Mouse (Mus musculus) left cerebral cortex, postnatal 10 days (tissue): Measurements from ENCODE around the gene Acot7. TPM values are rescaled to one million over a fixed set of nuclear protein-coding genes. Genes with fewer than 3 reads are reported as not detected.
"Not testable (repeated sequence)": the region's sequence is repeated elsewhere in the genome, so short reads cannot be mapped to it uniquely, and the experiment has no call there.

Experiments
- DNase-seq, 2 experiments: peaks; one replicate each; pipeline ENCODE4 v3.0.0; 2021 to 2022; ENCODE audit warnings: low spot score in 2 of 2, mixed read lengths in 1 of 2; ENCODE audit errors: extremely low spot score in 1 of 2
- intact Hi-C: fragments of 180-260 bp; cut with DNase I; formaldehyde crosslinking; loops from one replicate; pipeline ENCODE4 v1.15.1; 2025
- total RNA-seq, 2 experiments: library from RNA; stranded (reverse); gene quantifications; 2 replicates each; pipeline ENCODE4 v1.2.3; 2021

Gene Acot7
- total RNA-seq, 2 experiments from 2014 or later: 415 to 420 TPM

DNA sequence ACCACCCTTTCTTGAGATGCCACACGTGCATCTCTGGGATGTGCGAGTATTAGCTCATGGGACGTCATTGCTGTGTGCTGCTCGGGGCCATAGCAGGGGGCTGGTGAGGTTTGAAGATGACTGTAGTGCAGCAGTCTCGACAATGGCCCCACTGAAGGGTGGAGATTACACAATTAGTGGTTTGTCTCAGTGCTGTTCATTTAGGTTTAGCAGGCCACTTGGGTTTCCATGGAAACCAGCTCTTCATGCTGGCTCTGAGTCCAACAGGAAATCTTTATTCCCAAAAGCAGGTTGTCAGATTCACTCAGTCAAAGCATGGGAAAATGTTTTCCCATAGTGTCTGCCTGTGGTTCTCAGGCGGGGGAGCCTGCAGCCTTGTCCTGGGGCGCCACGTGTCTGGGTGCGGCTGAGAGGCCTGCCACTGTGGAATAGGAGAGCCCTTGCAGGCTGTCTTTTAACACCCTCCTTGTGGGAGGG is 43.5 kb downstream of the Acot7 start:
- intact Hi-C loops: no loop called here
- DNase-seq: peak in 1 of 2 experiments; percentile 68

DNA sequence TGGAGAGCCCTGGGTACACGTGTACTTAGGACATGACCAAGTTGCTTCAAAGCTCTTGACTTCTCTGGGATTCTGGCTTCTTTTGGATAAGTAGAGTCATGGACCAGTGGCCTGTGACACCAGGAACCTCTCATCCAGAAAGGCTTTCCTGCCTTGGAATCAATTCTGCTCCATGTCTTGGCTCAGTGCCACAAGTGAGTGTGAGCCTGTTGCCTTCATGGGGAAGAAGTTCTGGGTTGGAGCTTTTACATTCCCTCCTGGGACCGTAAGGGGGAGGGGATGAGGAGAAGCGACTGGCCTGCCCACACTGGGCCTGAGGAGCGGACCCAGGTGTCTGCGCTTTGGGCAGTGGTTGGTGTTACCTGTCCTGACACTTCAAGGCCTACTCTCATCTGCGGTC is 44.2 kb downstream of the Acot7 start:
- intact Hi-C loops: no loop called here
- no peak for DNase-seq

DNA sequence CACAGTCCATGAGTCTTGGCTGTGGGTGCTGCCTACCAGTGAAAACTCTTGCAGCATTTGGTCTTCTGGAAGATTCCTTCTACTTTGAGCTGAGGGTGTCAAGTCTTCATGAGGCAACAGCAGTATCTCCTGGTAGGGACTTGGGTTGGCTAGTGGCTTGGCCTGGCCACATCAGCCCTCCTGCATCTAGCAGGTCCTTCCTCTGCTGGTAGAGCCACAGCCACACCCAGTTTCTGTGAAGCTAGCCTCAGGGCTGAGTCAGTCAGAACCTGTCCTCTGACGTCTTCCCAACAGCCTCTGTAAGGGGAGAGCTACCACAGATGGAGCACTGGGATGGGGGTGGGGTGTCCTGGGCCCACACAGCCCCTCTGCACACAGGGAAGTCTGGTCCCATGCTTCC is 44.6 kb downstream of the Acot7 start:
- peak in 1 of 2 experiments; percentile 21 for DNase-seq
- intact Hi-C loops: no loop called here

DNA sequence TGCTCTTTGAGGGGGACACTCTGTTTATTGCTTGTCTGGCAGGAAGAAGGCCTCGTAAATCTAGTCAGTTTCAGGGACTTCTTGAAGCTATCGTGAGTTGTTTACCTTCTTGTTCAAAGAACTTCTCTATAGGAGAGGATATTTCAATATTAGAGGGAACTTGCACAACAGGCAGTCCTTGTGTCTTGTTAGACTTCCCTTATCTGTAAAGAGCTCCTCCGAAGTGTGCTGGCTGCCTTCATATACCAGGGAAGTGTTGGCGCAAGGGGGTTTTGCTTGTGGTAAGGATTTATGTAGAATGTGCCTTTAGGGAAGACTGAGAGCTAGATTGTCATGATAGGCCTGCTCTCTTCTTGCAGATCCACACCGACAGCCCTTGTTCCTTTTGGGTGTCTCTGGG is 46.2 kb downstream of the Acot7 start:
- intact Hi-C loops: no loop called here
- no peak for DNase-seq

DNA sequence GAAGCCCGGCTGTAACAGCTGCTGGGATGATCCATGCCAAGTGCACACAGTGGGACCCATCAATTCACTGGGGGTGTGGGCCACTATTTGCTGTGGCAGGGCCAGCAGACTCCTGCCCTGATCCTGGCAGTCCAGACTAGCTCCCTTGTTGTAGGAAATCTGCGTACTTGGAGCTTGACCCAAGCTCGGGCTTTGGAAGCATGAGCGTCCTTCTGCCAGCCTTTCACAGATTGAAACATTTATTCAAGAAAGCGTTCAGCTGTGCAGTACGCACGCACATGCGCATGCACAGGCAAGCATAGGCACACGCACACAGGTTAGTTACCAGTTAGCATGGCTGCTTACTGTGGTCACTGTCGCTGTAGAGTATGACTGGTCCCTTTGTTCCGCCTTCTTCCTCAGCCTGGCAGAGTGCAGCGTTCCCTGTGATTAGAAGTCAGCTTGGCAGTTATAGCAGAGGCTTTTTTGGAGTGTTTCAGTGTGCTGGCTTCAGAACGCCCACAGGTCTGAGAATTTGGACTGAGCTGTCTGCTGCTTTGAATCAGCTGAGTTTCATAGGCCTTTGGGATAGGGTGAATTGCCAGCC is 49.1 kb downstream of the Acot7 start:
- intact Hi-C loops: no loop called here
- peak in 1 of 2 experiments; percentile 70 for DNase-seq

DNA sequence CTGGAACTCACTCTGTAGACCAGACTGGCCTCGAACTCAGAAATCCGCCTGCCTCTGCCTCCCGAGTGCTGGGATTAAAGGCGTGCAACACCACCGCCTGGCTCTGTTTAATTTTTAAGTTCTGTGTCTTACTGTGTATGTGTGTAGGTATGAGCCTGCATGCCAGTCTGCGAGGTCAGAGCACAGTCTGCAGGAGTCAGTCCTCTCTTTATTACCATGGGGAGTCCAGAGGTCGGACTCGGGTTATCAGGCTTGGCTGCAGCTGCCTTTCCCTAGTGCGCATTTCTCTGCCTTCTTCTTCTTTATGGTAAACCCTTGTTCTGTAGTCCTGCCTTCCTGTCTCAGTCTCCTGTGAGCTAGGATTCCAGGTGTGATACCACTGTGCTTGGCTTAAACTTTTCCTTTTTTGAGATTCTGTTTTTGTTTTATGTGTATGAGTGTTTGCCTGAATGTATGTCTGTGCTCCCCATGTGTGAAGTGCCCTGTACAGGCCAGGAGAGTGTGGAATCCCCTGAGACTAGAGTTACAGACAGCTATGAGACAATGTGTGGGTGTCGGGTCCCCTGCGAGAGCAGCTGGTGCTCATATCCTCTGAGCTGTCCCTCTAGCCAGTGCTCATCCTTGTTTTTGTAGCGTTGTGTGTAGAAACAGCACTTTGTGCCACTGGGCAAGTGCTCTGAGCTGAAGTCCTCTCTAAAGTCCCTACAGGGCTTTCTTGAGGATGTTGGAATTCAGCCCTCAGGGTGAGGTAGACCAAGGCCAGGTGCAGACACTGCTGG is 50.0 kb downstream of the Acot7 start:
- intact Hi-C loops: no loop called here

DNA sequence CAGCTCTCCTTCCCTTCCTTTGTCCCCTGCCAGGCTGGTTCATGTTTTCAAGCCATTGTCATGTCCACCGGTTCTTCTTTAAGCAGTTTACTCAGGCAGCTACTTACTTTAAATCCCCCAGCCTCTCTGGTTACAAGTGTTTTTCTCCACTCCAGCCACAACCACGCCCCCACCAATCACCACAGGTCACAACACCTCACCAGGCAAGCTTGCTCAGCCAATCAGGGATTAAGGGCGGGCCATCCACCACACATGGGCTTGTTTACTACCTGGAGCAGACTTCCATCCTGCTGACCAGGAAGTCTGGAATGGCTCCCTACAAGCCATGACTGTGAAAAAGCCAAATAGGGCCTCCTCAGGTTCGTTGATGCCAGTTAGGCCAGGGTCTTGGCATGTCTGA is 52.4 kb downstream of the Acot7 start:
- intact Hi-C loops: not testable (repeated sequence)

More for the DNA sequence above, 50.0 kb downstream of the Acot7 start:
- DNase-seq: no peak

DNA sequence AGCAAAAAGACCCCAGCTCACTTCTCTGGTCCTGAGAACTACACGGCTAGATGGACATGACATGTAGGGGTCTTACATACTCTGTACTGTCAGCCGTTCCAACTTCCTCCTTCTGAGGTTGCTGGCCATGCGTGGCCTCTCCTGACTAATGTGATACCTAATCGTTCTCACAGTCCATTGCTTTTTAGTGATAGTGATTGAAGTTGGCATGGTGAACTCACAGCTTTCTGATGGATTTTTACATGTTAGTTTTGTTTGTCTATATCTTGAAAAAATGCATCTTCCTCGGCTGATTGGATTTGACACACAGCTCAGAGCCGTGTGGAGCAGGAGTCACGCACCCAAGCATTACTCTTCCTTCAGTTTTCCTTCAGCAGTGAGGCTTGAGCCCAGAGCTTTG is 53.4 kb downstream of the Acot7 start:
- intact Hi-C loops: no loop called here
- no peak for DNase-seq

More for the DNA sequence above, 52.4 kb downstream of the Acot7 start:
- DNase-seq: not testable (repeated sequence)

DNA sequence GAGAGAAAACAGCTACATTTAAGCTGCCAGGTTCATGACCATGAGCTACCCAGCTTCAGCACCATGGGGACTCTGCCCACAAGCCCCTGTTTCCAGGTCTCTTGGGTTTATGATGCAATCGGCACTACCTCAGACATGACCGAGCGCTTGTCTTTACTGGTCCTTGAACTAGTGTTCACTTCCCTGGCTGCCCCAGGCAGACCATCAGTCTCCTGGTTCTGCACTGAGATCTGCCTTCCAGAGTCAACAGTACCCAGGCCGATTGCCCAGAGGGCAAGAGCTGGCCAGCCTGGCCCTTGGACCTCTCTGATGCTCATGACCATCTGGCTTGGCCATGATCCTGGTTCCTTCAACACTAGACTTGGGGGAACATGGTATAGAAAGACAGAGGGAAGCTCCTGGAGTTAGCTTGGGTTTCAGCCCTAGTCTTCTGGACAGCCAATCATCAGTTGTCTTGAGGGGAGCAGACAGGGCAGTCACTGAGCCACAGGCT is 54.5 kb downstream of the Acot7 start:
- intact Hi-C loops: no loop called here
- no peak for DNase-seq

DNA sequence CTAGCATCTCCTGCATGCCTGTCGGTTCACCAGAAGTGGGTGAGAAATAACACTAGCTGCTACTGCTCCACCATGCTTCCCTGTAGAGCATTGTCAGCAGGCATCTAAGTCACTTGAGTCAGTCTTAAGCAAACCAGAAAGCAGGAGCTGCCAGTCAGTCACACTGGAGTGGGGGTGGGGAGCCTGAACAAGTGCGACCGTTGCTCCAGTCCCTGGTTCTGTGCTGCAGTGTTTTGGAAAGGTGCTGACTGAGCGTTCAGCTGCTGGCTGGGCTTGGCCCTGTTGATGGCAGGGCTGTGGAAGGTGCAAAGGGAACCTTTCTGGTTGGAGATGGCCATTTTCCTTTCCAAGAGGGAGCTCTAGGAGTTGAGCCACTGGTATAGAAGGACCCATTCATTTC is 62.0 kb downstream of the Acot7 start:
- intact Hi-C loops: no loop called here
- no peak for DNase-seq

DNA sequence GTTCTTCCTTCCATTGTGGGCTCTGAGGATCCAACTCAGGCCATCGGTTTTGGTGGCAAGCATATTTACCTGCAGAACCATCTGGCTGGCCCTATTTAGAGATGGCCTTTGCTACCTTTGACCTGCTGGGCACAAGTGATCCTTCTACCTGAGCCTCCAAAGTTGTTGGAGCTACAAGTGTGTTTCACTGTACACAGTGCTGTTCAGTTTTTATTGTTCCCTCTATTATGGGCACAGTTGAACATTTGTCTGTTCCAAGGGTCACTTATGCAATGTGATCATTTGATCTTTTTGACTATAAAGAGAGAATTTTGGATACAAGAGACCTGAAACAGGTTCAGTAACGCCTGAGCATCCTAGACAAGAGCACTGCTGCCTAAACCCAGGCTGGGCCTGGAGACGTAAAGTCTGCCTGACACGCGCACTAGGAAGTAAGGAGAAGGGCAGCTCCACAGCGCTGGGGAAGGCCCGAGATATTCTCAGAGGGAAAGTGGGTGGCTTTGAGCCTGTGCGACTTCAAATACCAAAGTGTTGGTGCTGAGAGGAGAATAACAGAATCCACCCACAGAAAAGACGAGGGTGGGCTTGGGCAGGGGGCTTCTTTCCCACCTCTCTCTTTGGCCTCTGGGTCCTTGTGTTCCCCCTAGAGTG is 65.4 kb downstream of the Acot7 start:
- intact Hi-C loops: no loop called here
- no peak for DNase-seq

DNA sequence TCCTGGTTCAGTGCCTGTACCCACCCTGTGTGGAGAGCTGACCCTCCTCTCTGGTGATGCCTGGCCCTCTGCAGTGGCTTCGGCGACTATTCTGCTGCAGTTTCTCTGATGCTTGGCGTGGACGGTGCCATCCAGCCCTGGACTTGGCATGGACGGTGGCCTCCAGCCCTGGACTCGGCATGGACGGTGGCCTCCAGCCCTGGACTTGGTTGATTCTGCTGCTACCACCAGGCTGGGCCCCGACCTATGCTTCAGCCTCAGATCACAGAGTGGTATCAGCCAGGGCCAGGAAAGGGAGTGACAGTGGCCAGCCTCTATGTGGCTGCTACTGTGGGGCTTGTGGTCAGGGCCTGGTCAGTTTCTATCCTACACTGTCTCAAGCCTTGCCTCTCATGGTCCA is 66.0 kb downstream of the Acot7 start:
- intact Hi-C loops: no loop called here
- no peak for DNase-seq

DNA sequence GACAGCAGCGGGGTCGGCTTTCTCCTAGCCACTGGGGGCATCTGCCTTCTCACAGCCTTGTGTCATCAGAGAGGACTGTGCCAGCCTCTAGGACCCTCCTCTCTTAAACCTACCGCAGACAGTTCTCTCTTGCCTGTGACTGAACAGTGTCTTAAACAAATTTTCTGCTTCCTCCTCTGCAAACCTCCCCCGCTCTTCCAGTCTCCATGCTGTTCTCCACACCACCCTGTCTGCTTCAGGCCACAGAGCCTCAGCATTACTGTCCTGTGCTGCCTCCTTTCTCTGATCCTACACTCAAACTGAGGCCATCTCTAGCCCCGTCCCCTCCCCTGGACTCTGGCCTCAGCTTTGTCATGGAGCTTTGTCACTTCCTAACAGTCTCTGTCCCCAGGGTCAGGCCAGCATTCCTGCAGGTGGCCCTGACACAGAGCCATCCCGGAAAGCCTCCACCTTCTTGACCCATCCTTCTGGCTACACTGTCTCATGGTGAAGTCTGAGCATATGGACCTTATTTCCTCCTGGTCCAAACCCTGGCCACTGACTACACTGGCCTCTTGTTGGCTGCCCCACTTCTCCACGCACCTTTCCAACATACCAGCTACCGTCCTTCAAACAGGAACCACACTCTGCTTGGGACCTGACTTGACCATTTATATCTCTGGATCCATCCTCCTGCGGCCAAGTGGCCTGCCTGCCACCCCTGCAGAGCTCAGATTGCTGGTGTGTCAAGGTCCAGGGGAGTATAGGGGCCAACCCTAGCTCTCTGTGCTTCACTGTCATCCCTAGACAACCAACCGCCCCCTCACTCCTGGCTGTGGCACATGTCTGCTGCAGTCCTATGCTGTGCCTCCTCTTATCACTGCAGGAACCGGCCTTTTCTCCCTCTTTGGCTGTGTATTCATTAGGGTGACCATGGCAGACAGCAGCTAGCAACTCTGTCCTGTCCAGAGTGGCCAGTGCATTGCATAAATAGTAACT is 66.9 kb downstream of the Acot7 start:
- no peak for DNase-seq
- intact Hi-C loops: no loop called here

DNA sequence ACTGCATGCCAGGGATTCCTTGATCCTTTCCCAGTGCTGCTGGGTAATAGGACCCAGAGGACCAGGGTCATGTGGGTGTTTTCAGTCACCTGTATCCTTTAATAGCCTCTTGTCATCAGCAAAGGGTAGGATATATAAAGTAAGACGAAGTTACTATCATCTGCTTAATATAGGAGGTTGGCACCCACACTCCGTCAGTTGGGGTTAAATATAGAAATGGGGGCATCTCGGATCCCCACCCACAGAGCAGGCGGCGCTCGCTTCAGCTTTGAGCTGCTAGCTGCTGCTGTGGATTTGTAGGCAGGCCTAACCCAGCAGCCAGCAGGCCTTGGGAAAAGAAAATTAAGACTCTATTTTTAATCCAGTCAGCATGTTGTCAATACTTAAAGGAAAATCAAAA is 68.1 kb downstream of the Acot7 start:
- intact Hi-C loops: no loop called here
- DNase-seq: peak; percentile 67 to 72

DNA sequence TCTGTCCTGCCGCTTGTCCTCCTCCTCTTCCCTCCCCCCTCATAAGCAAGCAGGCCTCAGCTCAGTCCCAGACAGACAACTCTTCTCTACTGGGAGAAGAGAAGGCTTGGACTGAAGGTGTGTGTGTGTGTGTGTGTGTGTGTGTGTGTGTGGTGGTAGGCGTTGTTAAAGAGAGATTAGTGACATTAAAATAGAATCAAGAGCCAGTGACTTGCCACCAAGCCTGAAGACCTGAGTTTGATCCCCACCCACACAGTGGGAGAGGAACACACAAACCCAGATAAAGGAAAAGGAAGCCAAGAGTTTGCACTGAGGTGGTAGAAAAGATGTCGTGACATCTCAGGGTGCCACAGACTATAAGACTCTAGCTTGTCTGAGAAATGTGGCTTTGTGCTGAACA is 69.3 kb downstream of the Acot7 start:
- intact Hi-C loops: no loop called here
- no peak for DNase-seq

DNA sequence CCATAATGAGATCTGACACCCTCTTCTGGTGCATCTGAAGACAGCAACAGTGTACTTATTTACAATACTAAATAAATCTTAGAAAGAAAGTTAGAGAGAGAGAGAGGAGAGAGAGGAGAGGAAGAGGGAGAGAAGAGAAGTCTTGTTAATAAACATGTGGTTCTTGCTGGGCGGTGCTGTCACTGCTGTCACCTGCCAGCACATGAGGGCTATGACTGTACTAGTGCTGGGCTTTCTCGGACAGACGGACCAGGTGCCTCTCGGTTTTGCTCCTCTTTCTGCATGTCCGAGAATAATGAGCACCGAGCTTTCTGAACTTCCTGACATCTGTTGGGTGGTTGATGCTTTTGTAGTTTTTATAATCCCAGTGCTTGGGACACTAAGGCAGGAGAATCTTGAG is 72.7 kb downstream of the Acot7 start:
- intact Hi-C loops: no loop called here
- DNase-seq: no peak

DNA sequence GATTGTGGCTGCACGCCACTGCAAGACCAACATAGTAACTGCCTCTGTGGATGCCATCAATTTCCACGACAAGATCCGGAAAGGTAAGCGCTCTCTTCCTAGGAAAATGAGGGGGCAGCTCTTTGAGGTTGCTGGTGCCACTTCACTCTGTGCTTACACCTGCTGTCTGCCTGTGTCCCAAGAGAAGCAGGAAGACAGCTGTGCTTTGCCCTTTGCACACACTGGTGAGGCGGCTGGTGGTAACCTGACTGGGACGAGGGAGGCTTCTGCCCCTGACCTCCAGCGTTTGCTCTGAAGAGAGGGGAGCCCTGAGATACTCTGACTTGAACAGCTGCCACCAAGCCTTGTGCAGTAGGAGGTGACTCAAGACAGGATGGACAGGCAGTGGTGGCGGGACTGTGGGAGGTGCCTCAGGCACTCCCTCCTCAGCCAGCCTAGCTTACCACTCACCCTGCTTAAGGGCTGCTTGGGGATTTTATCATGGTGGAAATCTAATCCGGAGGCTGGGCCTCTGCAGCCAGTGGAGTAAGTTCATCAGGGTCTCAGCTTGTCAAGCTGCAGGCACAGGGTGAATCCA is 75.3 kb downstream of the Acot7 start:
- intact Hi-C loops: no loop called here
- DNase-seq: no peak

DNA sequence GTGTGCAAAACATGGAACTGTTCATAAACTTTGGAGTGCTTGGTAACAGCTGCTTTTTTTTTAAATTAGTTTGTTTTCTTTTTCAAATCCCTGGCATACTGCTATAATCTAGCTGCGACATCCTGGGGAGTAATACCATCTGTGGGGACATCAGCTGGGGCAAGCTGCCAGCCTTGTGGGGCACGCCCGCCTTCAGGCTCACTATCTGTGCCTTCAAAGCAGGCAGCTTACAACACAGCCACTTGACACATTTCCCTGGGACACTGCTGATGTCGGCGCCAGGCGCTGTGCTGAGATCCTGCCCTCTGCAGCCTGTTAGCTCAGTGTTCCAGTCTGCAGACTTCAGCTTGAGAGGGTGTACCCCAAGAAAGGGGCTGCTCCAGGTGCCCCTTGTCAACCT is 79.1 kb downstream of the Acot7 start:
- peak; percentile 79 to 86 for DNase-seq
- intact Hi-C loops: no loop called here
